Mouse (Mus musculus) heart, embryonic 16.5 days (tissue): ENCODE measurements around the gene Trappc3. TPM values are rescaled to one million over a fixed set of nuclear protein-coding genes. Genes with fewer than 3 reads are reported as not detected.
A peak's percentile ranks its signal among the peaks of the same experiment; 100 is the strongest.

Source experiments
- ATAC-seq: fragments of 200-750 bp; cut with Nextera tagmentation; replicated peaks from 2 replicates; pipeline ENCODE4 v1.8.0; 2017; ENCODE audit warnings: moderate number of reproducible peaks; ENCODE audit not compliant: insufficient read depth, low FRiP score; ENCODE audit errors: extremely low read depth
- H3K27ac ChIP-seq: fragments of 300-500 bp; sonication (generic); 2 replicates; pipeline ENCODE4 v1.5.1; 2014; ENCODE audit warnings: mild to moderate bottlenecking, low read length, control low read depth, moderate library complexity
- H3K27me3 ChIP-seq: fragments of 300-500 bp; sonication (generic); 2 replicates; pipeline ENCODE4 v1.6.1; 2014; ENCODE audit warnings: low read length, mixed read lengths; ENCODE audit not compliant: control insufficient read depth, insufficient read depth
- H3K36me3 ChIP-seq: fragments of 300-500 bp; sonication (generic); 2 replicates; pipeline ENCODE4 v1.6.1; 2014; ENCODE audit not compliant: control insufficient read depth, insufficient read depth
- H3K4me1 ChIP-seq: fragments of 300-500 bp; sonication (generic); 2 replicates; pipeline ENCODE4 v1.6.1; 2014; ENCODE audit warnings: low read length, mixed read lengths; ENCODE audit not compliant: control insufficient read depth, insufficient read depth
- H3K4me2 ChIP-seq: fragments of 300-500 bp; sonication (generic); 2 replicates; pipeline ENCODE4 v1.6.1; 2014; ENCODE audit warnings: low read depth, mild to moderate bottlenecking, control low read depth, low read length
- H3K4me3 ChIP-seq: fragments of 300-500 bp; sonication (generic); 2 replicates; pipeline ENCODE4 v1.5.1; 2014; ENCODE audit warnings: mild to moderate bottlenecking, control low read depth, low read length
- H3K9ac ChIP-seq: fragments of 300-500 bp; sonication (generic); 2 replicates; pipeline ENCODE4 v1.6.1; 2014; ENCODE audit warnings: low read length, control low read depth
- H3K9me3 ChIP-seq: fragments of 300-500 bp; sonication (generic); replicated peaks from 2 replicates; pipeline ENCODE4 v1.6.1; 2016; ENCODE audit warnings: low read length; ENCODE audit not compliant: control insufficient read depth
- WGBS: fragments of 180-500 bp; shearing (Covaris S2); extraction: QIAGEN DNeasy Blood & Tissue Kit; methylation state at CpG from one replicate; pipeline ENCODE4 v1.1.7; 2014; 5-methylcytosine and 5-hydroxymethylcytosine counted together
- polyA plus RNA-seq: library from polyadenylated mRNA; unstranded; fragments of >200 nt; fragmentation: Nextera tagmentation; extraction: Ambion mirVana; gene quantifications from 2 replicates; pipeline ENCODE4 v1.2.1, GENCODE M21; 2015

Gene Trappc3
- polyA plus RNA-seq, 1 experiment from 2014 or later, result 81.3 TPM

- Histone ChIP-seq H3K9ac (peak overlapping the region; percentile 99), H3K27me3 (no peaks in the 10 kb centered on the region), H3K9me3 (no peaks in the 10 kb centered on the region), H3K4me1 (peaks cover 70% of the 10 kb centered on the region), H3K4me3 (peak overlapping the region; percentile 98), H3K36me3 (no peaks in the 10 kb centered on the region), H3K4me2 (peak overlapping the region; percentile 87), H3K27ac (peak overlapping the region; percentile 94)
- WGBS, result under 1% methylated on average over 48 of the region's 50 CpGs
- peak; percentile 5 for ATAC-seq
Observed at GRCm38 (mm10) chr4:126255113-126256001, 6.8 kb upstream of the Trappc3 start.

GRCm38 (mm10) chr4:126256131-126256791 lies 5.9 kb upstream of the Trappc3 start, which contains the start of gene Map7d1:
Map7d1 (minus strand) TSS chr4:126256343.
- H3K9me3 ChIP-seq, result no peaks in the 10 kb centered on the region
- ATAC-seq, result peak; percentile 82
- no peaks in the 10 kb centered on the region for H3K36me3 ChIP-seq
- H3K9ac ChIP-seq, result peak within 1 kb of the TSS; percentile 99
- WGBS, result under 1% methylated on average over 58 of the region's 59 CpGs
- peak within 1 kb of the TSS; percentile 98 for H3K4me3 ChIP-seq
- H3K4me1 ChIP-seq, result peaks cover 70% of the 10 kb centered on the region
- H3K27ac ChIP-seq, result peak within 1 kb of the TSS; percentile 94
- no peaks in the 10 kb centered on the region for H3K27me3 ChIP-seq
- peak within 1 kb of the TSS; percentile 87 for H3K4me2 ChIP-seq

- WGBS, result 7% methylated on average over 26 of the region's 26 CpGs
- peak overlapping the region; percentile 87 for H3K4me2 ChIP-seq
Observed at GRCm38 (mm10) chr4:126256967-126257881, 4.9 kb upstream of the Trappc3 start.

GRCm38 (mm10) chr4:126259063-126259462 lies 3.1 kb upstream of the Trappc3 start:
- Histone ChIP-seq H3K4me2 (peak overlapping the region; percentile 58), H3K9me3 (no peaks in the 10 kb centered on the region), H3K4me3 (no peak overlapping the region), H3K27ac (peak overlapping the region; percentile 95), H3K4me1 (peaks cover 61% of the 10 kb centered on the region), H3K9ac (peak overlapping the region; percentile 60; the same call in 1 of the 2 replicates), H3K36me3 (no peaks in the 10 kb centered on the region), H3K27me3 (no peaks in the 10 kb centered on the region)
- WGBS, result 25% methylated on average over 3 of the region's 3 CpGs
- no peak for ATAC-seq

More at GRCm38 (mm10) chr4:126256967-126257881, 4.9 kb upstream of the Trappc3 start:
- no peaks in the 10 kb centered on the region for H3K9me3 ChIP-seq
- no peak; the same call in 1 of the 2 replicates for ATAC-seq
- H3K27me3 ChIP-seq, result no peaks in the 10 kb centered on the region
- no peaks in the 10 kb centered on the region for H3K36me3 ChIP-seq
- peak overlapping the region; percentile 99 for H3K9ac ChIP-seq
- H3K4me1 ChIP-seq, result peaks cover 67% of the 10 kb centered on the region
- H3K4me3 ChIP-seq, result peak overlapping the region; percentile 98
- peak overlapping the region; percentile 94 for H3K27ac ChIP-seq

- Histone ChIP-seq H3K27ac (peak overlapping the region; percentile 95), H3K27me3 (no peaks in the 10 kb centered on the region), H3K9ac (peak overlapping the region; percentile 60), H3K4me3 (peak overlapping the region; percentile 29), H3K9me3 (no peaks in the 10 kb centered on the region), H3K36me3 (no peaks in the 10 kb centered on the region), H3K4me1 (peaks cover 55% of the 10 kb centered on the region), H3K4me2 (peak overlapping the region; percentile 58)
- 3% methylated on average over 15 of the region's 15 CpGs for WGBS
- peak; percentile 5; the same call in 1 of the 2 replicates for ATAC-seq
Observed at GRCm38 (mm10) chr4:126259523-126260160, 2.5 kb upstream of the Trappc3 start.

GRCm38 (mm10) chr4:126260520-126261201 lies 1.5 kb upstream of the Trappc3 start:
- Histone ChIP-seq H3K4me2 (peak overlapping the region; percentile 58), H3K27ac (peak overlapping the region; percentile 95), H3K4me1 (peaks cover 54% of the 10 kb centered on the region), H3K27me3 (no peaks in the 10 kb centered on the region), H3K9ac (peak overlapping the region; percentile 60), H3K36me3 (no peaks in the 10 kb centered on the region), H3K4me3 (peak overlapping the region; percentile 23; the same call in 1 of the 2 replicates), H3K9me3 (no peaks in the 10 kb centered on the region)
- 0 out of 2 replicates have a peak, but pooled peaks have one; percentile 10 for ATAC-seq
- 8% methylated on average over 10 of the region's 10 CpGs for WGBS

GRCm38 (mm10) chr4:126261266-126261665 lies 859 bp upstream of the Trappc3 start:
- Histone ChIP-seq H3K36me3 (no peaks in the 10 kb centered on the region), H3K27ac (peak overlapping the region; percentile 95), H3K9me3 (no peaks in the 10 kb centered on the region), H3K4me2 (peak overlapping the region; percentile 58; the same call in 1 of the 2 replicates), H3K4me3 (no peak overlapping the region), H3K4me1 (peaks cover 54% of the 10 kb centered on the region), H3K9ac (peak overlapping the region; percentile 60; the same call in 1 of the 2 replicates), H3K27me3 (no peaks in the 10 kb centered on the region)
- WGBS, result 56% methylated on average over 6 of the region's 6 CpGs
- ATAC-seq, result no peak
